Mouse (Mus musculus) lung, embryonic 15.5 days (tissue): ENCODE measurements around the gene Ppp1r13l. TPM values are rescaled to one million over a fixed set of nuclear protein-coding genes. Genes with fewer than 3 reads are reported as not detected.
A peak's percentile ranks its signal among the peaks of the same experiment; 100 is the strongest.

Experiments
- ATAC-seq: fragments of 200-750 bp; cut with Nextera tagmentation; 2 replicates; pipeline ENCODE4 v1.8.0; 2017; ENCODE audit warnings: moderate number of reproducible peaks, borderline replicate concordance; ENCODE audit not compliant: low FRiP score, low TSS enrichment; ENCODE audit errors: extremely low read depth
- H3K27ac ChIP-seq: fragments of 300-500 bp; sonication (generic); 2 replicates; pipeline ENCODE4 v1.5.1; 2015; ENCODE audit warnings: moderate library complexity, mild to moderate bottlenecking, inconsistent platforms
- H3K27me3 ChIP-seq: fragments of 300-500 bp; sonication (generic); 2 replicates; pipeline ENCODE4 v1.6.1; 2015; ENCODE audit warnings: inconsistent platforms
- H3K36me3 ChIP-seq: fragments of 300-500 bp; sonication (generic); 2 replicates; pipeline ENCODE4 v1.6.1; 2015; ENCODE audit warnings: inconsistent platforms
- H3K4me1 ChIP-seq: fragments of 300-500 bp; sonication (generic); 2 replicates; pipeline ENCODE4 v1.6.1; 2015; ENCODE audit warnings: inconsistent platforms
- H3K4me2 ChIP-seq: fragments of 300-500 bp; sonication (generic); 2 replicates; pipeline ENCODE4 v1.6.1; 2015; ENCODE audit warnings: inconsistent platforms, mild to moderate bottlenecking, moderate library complexity
- H3K4me3 ChIP-seq: fragments of 300-500 bp; sonication (generic); 2 replicates; pipeline ENCODE4 v1.5.1; 2015; ENCODE audit warnings: mild to moderate bottlenecking, inconsistent platforms
- H3K9ac ChIP-seq: fragments of 300-500 bp; sonication (generic); 2 replicates; pipeline ENCODE4 v1.6.1; 2015; ENCODE audit warnings: inconsistent platforms
- H3K9me3 ChIP-seq: fragments of 300-500 bp; sonication (generic); 2 replicates; pipeline ENCODE4 v1.6.1; 2016; ENCODE audit warnings: inconsistent platforms
- WGBS: fragments of 180-500 bp; shearing (Covaris S2); methylation state at CpG from one replicate; pipeline ENCODE4 v1.1.7; 2015; 5-methylcytosine and 5-hydroxymethylcytosine counted together
- polyA plus RNA-seq: library from polyadenylated mRNA; unstranded; fragments of >200 nt; fragmentation: Nextera tagmentation; extraction: Ambion mirVana; gene quantifications from 2 replicates; pipeline ENCODE4 v1.2.1, GENCODE M21; 2015

Ppp1r13l gene
- polyA plus RNA-seq, 1 experiment from 2014 or later, result 6.8 TPM

GRCm38 (mm10) chr7:19338596-19338995 is 21.0 kb upstream of the Ppp1r13l start:
- H3K27ac ChIP-seq, result no peak overlapping the region
- ATAC-seq, result no peak

GRCm38 (mm10) chr7:19341250-19341649 is 18.3 kb upstream of the Ppp1r13l start:
- 19% methylated on average over 10 of the region's 10 CpGs for WGBS
- H3K4me3 ChIP-seq, result peak overlapping the region; percentile 46; the same call in 1 of the 2 replicates
- H3K27me3 ChIP-seq, result peaks cover 17% of the 10 kb centered on the region
- ATAC-seq, result no peak
- H3K9ac ChIP-seq, result no peak overlapping the region
- peak overlapping the region; percentile 92 for H3K4me2 ChIP-seq
- no peaks in the 10 kb centered on the region for H3K36me3 ChIP-seq
- peaks cover 45% of the 10 kb centered on the region for H3K4me1 ChIP-seq
- H3K27ac ChIP-seq, result no peak overlapping the region
- H3K9me3 ChIP-seq, result no peaks in the 10 kb centered on the region

More at GRCm38 (mm10) chr7:19338596-19338995, 21.0 kb upstream of the Ppp1r13l start:
- Histone ChIP-seq H3K9me3 (no peaks in the 10 kb centered on the region), H3K27me3 (peaks cover 17% of the 10 kb centered on the region), H3K9ac (no peak overlapping the region), H3K4me2 (no peak overlapping the region), H3K36me3 (no peaks in the 10 kb centered on the region), H3K4me1 (peaks cover 28% of the 10 kb centered on the region), H3K4me3 (no peak overlapping the region)
- 47% methylated on average over 7 of the region's 7 CpGs for WGBS

DNA sequence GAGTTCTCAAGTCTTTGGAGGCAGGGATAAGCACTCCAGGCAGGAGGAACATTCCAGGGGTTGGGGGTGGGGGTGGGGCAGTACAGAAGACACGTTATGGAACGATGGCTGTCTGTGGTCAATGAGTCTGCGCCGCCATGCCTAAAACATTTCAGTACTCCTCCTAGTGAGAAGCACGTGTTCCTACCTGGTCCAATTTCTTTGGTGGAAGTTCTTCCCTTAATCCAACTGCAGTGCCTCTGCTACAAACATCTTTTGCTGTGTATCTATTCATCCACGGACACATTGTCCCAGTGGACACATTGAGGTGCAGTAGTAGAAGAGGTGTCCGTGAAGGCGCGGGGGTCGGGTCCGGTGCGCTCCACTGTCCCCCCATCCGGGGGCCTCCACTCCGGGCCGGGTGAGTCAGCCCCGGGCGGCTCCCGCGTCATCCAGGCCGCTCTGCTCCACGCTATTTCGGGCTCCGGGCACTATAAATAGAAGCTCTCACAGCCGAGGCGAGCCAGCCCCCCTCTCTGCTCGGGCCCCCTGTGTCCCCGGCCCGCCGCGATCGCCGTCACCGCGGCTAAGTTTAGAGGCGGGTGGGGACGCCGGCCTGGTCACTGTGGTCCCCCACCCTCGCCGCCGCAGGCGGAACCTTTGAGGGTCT is 17.7 kb upstream of the Ppp1r13l start:
- Histone ChIP-seq H3K4me2 (peak overlapping the region; percentile 92), H3K27me3 (peaks cover 17% of the 10 kb centered on the region), H3K4me1 (peaks cover 45% of the 10 kb centered on the region), H3K9me3 (no peaks in the 10 kb centered on the region), H3K27ac (no peak overlapping the region), H3K36me3 (no peaks in the 10 kb centered on the region), H3K9ac (peak overlapping the region; percentile 33), H3K4me3 (peak overlapping the region; percentile 46)
- whole genome bisulfite sequencing, result under 1% methylated on average over 41 of the region's 41 CpGs
- peak; percentile 19; the same call in 1 of the 2 replicates for ATAC-seq

DNA sequence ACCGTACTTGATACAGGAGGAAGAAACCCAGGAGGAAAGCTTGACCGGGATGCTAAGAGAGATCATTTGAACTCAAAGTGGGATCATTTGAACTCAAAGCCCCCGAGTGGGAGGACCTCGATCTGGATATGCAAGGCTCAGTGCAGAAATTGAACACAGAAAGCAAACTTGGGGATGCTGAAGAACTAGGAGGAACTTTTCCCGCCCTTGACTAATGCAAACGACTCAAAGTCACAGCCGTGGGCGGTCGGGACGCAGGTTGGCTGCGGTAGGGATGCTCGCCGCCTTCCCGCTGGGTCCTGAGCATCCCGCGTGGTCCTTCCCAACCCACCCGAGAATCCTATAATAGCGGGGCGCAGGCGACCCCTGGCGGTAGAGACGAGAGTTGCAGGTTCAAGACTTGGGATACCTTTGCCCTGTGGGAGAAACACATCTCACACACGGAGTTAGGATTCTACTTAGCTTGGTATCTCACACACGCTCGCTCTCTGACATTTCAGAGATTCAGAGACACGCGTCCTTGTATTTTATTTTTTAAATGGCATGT is 17.0 kb upstream of the Ppp1r13l start:
- ATAC-seq, result 0 out of 2 replicates have a peak, but pooled peaks have one; percentile 13
- Histone ChIP-seq H3K27ac (no peak overlapping the region), H3K27me3 (peaks cover 17% of the 10 kb centered on the region), H3K4me1 (peaks cover 45% of the 10 kb centered on the region), H3K9ac (peak overlapping the region; percentile 33), H3K4me2 (peak overlapping the region; percentile 92), H3K4me3 (peak overlapping the region; percentile 46), H3K36me3 (no peaks in the 10 kb centered on the region), H3K9me3 (no peaks in the 10 kb centered on the region)
- WGBS, result under 1% methylated on average over 27 of the region's 27 CpGs

GRCm38 (mm10) chr7:19343210-19343808 is 16.2 kb upstream of the Ppp1r13l start:
- peaks cover 2% of the 10 kb centered on the region for H3K36me3 ChIP-seq
- under 1% methylated on average over 11 of the region's 11 CpGs for WGBS
- no peak overlapping the region for H3K27ac ChIP-seq
- H3K27me3 ChIP-seq, result peaks cover 17% of the 10 kb centered on the region
- no peak for ATAC-seq
- H3K4me3 ChIP-seq, result no peak overlapping the region
- H3K9ac ChIP-seq, result no peak overlapping the region
- H3K4me1 ChIP-seq, result peaks cover 44% of the 10 kb centered on the region
- peak overlapping the region; percentile 92 for H3K4me2 ChIP-seq
- H3K9me3 ChIP-seq, result no peaks in the 10 kb centered on the region

DNA sequence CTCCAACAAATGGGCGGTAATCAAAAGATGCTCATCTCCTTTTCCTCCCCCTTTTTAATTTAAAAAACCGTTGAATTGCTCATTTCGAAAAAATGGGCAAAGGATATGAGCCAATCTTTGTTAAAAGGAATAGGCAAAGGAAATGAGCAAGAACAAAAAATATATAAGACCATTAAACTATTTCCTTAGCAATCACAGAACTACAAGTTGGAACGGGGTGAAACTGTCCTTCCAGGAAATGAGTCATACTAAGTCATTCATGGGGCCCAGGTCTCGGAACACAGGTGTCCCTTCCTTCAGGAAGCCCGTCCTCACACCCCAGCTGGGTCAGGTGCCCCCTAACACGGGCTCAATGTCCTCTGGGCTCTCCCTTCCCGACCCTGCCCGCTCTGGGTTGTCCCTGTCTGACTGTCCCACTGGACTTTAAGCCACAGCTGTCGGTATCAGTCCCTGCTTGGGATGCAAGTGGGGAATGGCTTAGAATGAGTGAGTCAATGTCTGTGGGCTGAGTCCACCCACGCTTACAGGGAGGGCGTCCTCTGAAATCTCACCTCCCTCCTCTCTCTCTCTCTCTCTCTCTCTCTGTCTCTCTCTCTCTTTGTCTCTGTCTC is 15.2 kb upstream of the Ppp1r13l start, which contains the start of gene Ercc1:
Ercc1 (plus strand) TSS at position 542 of the 611 bp plus-strand sequence.
- H3K36me3 ChIP-seq, result peaks cover 11% of the 10 kb centered on the region
- H3K4me2 ChIP-seq, result peak within 1 kb of the TSS; percentile 92
- H3K9me3 ChIP-seq, result no peaks in the 10 kb centered on the region
- H3K27me3 ChIP-seq, result peaks cover 17% of the 10 kb centered on the region
- 21% methylated on average over 12 of the region's 12 CpGs for WGBS
- peak within 1 kb of the TSS; percentile 83 for H3K27ac ChIP-seq
- H3K4me1 ChIP-seq, result peaks cover 39% of the 10 kb centered on the region
- ATAC-seq, result no peak
- peak within 1 kb of the TSS; percentile 62 for H3K4me3 ChIP-seq
- peak within 1 kb of the TSS; percentile 57 for H3K9ac ChIP-seq

GRCm38 (mm10) chr7:19344938-19345471 is 14.5 kb upstream of the Ppp1r13l start:
- Histone ChIP-seq H3K4me1 (peaks cover 39% of the 10 kb centered on the region), H3K36me3 (peaks cover 12% of the 10 kb centered on the region), H3K9ac (peak overlapping the region; percentile 57), H3K9me3 (no peaks in the 10 kb centered on the region), H3K27ac (peak overlapping the region; percentile 83), H3K4me3 (peak overlapping the region; percentile 62), H3K4me2 (peak overlapping the region; percentile 85), H3K27me3 (peaks cover 17% of the 10 kb centered on the region)
- under 1% methylated on average over 31 of the region's 31 CpGs for WGBS
- ATAC-seq, result peak; percentile 93

DNA sequence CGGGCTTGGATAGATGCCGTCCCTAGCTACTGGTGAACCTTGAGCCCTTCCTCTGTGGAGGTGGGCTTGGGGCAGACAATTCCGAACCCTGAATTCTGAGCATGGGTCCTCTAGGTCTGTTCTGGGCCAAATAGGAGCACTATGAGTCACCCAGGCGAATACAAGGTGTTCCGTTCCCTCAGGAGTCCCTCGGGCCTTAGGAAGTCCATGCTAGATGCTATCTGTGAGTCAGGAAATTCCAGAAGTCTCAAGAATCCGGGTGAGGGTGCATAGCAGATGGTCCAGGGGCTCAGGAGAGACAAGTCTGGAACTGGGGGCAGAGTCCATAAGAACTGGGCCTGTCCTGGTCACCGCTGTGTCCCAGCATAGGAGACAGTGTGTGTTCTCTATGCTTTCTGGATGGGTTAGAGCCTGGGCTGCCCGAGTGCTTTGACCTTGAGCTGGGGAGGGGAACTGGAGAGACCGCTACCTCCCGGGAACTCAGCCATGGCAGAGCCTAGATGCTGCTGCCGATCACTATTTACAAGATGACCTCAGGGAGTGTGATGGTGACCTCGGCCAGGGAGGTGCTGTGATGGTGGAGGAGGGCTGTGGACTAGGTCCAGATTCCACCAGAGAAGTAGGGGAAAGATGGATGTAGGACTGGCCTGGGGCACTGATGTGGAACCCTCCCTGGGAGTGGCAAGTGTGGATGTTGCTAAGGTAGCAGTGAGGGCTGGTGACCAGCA is 10.2 kb upstream of the Ppp1r13l start:
- no peak for ATAC-seq
- Histone ChIP-seq H3K36me3 (peaks cover 39% of the 10 kb centered on the region), H3K27me3 (no peaks in the 10 kb centered on the region), H3K9ac (no peak overlapping the region), H3K27ac (no peak overlapping the region), H3K9me3 (no peaks in the 10 kb centered on the region), H3K4me3 (no peak overlapping the region), H3K4me1 (peaks cover 13% of the 10 kb centered on the region), H3K4me2 (no peak overlapping the region)
- WGBS, result 78% methylated on average over 13 of the region's 13 CpGs

DNA sequence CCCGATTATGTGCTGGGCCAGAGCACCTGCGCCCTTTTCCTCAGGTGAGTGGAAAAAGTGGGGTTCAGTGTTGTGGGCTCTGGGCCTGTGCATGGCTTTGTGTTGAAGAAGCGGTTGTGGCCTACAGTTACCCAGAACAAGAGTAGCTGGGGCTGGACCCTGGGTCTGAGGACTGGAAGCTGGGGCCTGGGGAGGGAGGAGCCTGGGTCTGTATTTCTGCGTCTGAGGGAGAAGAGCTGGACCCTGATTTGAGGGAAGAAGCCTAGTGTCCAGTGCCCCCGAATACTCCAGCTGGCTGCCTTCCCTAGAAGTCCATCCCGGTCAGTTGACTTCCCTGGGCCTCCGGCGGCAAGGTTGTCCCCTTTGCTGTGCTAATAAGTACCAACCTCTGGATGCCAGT is 9.3 kb upstream of the Ppp1r13l start:
- Histone ChIP-seq H3K36me3 (peaks cover 47% of the 10 kb centered on the region), H3K27ac (no peak overlapping the region), H3K4me1 (peaks cover 9% of the 10 kb centered on the region), H3K9me3 (no peaks in the 10 kb centered on the region), H3K4me3 (no peak overlapping the region), H3K27me3 (no peaks in the 10 kb centered on the region), H3K4me2 (no peak overlapping the region), H3K9ac (no peak overlapping the region)
- ATAC-seq, result no peak
- 90% methylated on average over 8 of the region's 8 CpGs for WGBS

GRCm38 (mm10) chr7:19354991-19355390 is 4.6 kb upstream of the Ppp1r13l start:
- Histone ChIP-seq H3K27ac (no peak overlapping the region), H3K4me1 (peaks cover 11% of the 10 kb centered on the region), H3K36me3 (peaks cover 50% of the 10 kb centered on the region), H3K4me3 (no peak overlapping the region), H3K9ac (no peak overlapping the region), H3K4me2 (no peak overlapping the region), H3K27me3 (no peaks in the 10 kb centered on the region), H3K9me3 (no peaks in the 10 kb centered on the region)
- ATAC-seq, result no peak
- WGBS, result 84% methylated on average over 5 of the region's 5 CpGs

DNA sequence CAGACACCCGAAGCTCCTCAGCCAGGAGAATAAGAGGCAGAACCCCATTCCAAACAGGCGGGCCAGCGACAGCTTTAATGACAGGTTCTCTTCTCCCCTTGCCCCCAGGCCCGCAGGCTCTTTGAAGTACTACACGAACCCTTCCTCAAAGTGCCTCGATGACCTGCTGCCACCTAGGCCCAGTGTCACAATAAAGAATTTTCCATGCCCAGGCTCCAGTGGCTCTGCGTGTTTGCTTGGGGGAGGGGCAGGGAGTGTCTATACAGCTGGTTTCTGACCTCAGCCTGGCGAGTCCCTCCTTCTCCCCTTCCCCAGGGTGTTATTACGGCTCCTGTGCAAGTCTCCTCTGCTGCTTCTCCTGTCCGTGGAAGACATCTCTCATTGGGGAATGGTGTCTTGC is 3.2 kb upstream of the Ppp1r13l start:
- H3K4me1 ChIP-seq, result peaks cover 21% of the 10 kb centered on the region
- no peak overlapping the region for H3K4me3 ChIP-seq
- 75% methylated on average over 10 of the region's 10 CpGs for WGBS
- H3K4me2 ChIP-seq, result no peak overlapping the region
- no peak for ATAC-seq
- H3K27me3 ChIP-seq, result no peaks in the 10 kb centered on the region
- H3K36me3 ChIP-seq, result peaks cover 41% of the 10 kb centered on the region
- no peak overlapping the region for H3K27ac ChIP-seq
- no peaks in the 10 kb centered on the region for H3K9me3 ChIP-seq
- no peak overlapping the region for H3K9ac ChIP-seq
